Mouse (Mus musculus): Measurements from ENCODE around the gene Gzma. TPM values are rescaled to one million over a fixed set of nuclear protein-coding genes. Genes with fewer than 3 reads are reported as not detected.

Gzma gene
- polyA plus RNA-seq, 1 experiment from 2014 or later = not detected

DNA sequence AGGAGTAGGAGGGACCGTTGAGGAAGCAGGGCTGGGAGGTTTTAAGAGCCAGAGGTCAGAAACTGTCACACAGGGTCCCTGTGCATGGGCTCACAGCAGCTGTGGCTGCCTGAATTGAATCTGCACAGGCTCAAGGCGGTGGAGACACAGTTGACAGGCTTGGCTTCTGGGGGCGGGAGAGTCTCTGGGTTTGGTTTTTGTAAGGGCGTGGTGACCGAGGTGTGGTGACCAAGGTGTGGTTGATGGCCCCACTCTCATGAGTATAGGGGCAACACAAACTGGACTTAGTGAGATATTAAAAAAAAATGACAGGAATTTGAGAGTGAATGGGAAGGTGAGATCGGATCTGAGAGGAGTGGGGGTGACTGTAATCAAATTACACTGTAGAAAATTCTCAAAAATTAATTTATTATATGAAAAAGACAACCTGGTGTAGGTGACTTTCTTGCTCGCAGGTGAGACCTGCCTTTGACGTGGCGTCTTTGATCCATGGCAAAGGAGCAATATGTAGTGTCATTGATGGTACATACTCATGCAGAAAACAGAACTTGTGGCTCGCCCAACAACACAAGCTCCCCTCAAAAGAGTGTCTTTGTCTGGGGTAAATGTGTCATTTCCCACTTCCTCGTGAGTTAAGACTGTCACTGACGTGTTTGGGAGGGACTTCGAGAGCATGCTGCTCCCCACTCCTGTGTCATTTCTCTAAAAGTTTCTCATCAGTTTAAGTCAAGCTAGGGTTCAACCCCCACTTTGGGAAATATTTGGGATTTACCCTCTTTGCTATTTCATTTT is 13.4 kb downstream of the Gzma start:
- Histone ChIP-seq H3K36me3 (replicated peaks) (no peaks in the 10 kb centered on the region), H3K4me1 (no peaks in the 10 kb centered on the region), H3K4me3 (no peak overlapping the region), H3K27ac (replicated peaks) (no peak overlapping the region), H3K9me3 (no peaks in the 10 kb centered on the region), H3K27me3 (replicated peaks; ENCODE audit: low read depth, poor library complexity, severe bottlenecking) (no peaks in the 10 kb centered on the region)
- DNase-seq (ENCODE audit: low spot score) = no peak
- 82% methylated on average over 13 of the region's 13 CpGs for WGBS

DNA sequence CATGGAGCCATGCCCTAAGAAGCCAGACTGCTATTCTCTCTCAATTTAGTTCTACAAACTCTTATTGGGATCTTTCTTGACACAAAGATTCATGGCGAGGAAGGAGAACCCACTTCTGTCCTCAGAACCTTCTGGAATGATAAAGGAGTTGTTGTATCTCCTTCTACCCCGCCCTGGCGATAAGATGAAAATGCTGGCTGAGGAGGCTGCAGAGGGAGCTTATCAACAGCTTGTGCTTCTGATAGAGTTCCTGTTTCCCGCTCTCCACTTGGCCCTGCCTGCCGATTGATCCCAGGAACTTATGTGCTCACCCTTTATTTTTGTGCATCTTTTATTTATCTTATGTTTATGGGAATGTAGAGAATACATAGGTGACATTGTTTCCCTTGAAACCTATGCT is 16.0 kb downstream of the Gzma start:
- H3K27ac ChIP-seq (replicated peaks) = no peak overlapping the region
- no peaks in the 10 kb centered on the region for H3K4me1 ChIP-seq
- no peaks in the 10 kb centered on the region for H3K27me3 ChIP-seq (replicated peaks; ENCODE audit: low read depth, poor library complexity, severe bottlenecking)
- no peak overlapping the region for H3K4me3 ChIP-seq
- H3K36me3 ChIP-seq (replicated peaks) = no peaks in the 10 kb centered on the region
- WGBS = 80% methylated on average over 5 of the region's 5 CpGs
- H3K9me3 ChIP-seq = no peaks in the 10 kb centered on the region
- no peak for DNase-seq (ENCODE audit: low spot score)

DNA sequence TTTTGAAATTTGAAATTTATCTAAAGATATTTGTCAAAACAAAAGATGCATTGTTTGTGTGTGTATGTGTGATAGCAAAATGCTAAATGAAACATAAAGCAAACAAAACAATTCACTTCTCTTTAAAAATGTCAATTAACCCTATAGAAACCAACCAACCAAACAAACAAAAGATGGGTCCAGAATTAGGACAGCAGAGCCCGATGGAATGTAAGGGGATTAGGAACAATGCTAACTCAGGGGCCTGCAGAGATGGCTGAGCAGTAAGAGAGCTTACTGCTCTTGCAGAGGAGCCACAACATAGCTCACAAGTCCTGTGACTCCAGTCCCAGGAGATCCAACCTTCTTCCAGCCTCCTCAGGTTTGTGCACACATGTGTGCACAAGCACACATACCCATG is 18.7 kb downstream of the Gzma start:
- Histone ChIP-seq H3K27ac (replicated peaks) (no peak overlapping the region), H3K4me1 (no peaks in the 10 kb centered on the region), H3K4me3 (no peak overlapping the region), H3K36me3 (replicated peaks) (no peaks in the 10 kb centered on the region), H3K9me3 (no peaks in the 10 kb centered on the region), H3K27me3 (replicated peaks; ENCODE audit: low read depth, poor library complexity, severe bottlenecking) (no peaks in the 10 kb centered on the region)
- no peak for DNase-seq (ENCODE audit: low spot score)
- WGBS = 48% methylated on average over 1 of the region's 1 CpGs

DNA sequence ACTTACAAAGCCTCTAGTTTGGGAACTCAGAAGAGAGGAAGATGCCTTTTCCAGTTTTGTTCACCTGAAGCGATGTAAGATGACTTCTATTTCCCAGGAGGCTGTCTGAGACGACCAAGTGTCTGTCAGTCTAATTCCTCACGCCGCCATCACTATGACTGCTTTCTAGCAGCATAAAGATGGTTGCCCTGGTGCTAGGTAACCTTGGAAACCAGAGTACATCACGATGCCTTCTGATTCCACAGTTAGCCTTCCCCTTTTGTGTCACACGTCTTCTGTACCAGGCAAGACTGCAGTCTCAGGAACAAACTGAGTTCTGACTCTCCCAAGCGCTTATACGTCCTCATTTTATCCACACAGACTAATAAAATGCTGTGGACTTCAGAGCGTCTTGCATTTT is 21.8 kb downstream of the Gzma start:
- H3K36me3 ChIP-seq (replicated peaks) = no peaks in the 10 kb centered on the region
- H3K27me3 ChIP-seq (replicated peaks; ENCODE audit: low read depth, poor library complexity, severe bottlenecking) = peaks cover 1% of the 10 kb centered on the region; the same call in 1 of the 2 replicates
- no peak overlapping the region for H3K27ac ChIP-seq (replicated peaks)
- H3K4me3 ChIP-seq = no peak overlapping the region
- H3K9me3 ChIP-seq = no peaks in the 10 kb centered on the region
- DNase-seq (ENCODE audit: low spot score) = no peak
- WGBS = 85% methylated on average over 9 of the region's 9 CpGs
- H3K4me1 ChIP-seq = no peaks in the 10 kb centered on the region

DNA sequence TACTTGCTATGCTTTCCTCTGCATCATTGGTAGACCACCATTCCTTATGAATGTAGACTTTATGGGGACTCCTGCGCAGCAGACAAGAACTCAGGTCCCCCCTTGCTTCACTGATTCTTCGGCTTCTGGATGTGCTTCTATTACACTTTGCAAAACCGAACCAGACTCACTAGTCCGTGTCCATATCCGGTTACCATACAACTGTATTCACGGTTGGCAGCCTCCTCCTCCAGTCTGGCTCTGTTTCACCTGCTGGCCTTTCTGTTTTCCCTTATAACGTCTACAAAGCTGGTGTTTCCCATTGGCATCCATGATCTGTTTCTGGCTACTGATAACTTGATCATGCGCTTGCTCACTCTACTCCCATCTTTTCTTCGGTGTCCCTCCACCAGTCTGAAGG is 36.2 kb downstream of the Gzma start:
- no peak overlapping the region for H3K4me3 ChIP-seq
- DNase-seq (ENCODE audit: low spot score) = no peak
- H3K4me1 ChIP-seq = no peaks in the 10 kb centered on the region
- H3K9me3 ChIP-seq = no peaks in the 10 kb centered on the region
- H3K36me3 ChIP-seq (replicated peaks) = no peaks in the 10 kb centered on the region
- H3K27ac ChIP-seq (replicated peaks) = no peak overlapping the region
- no peaks in the 10 kb centered on the region for H3K27me3 ChIP-seq (replicated peaks; ENCODE audit: low read depth, poor library complexity, severe bottlenecking)
- WGBS = 89% methylated on average over 9 of the region's 9 CpGs

DNA sequence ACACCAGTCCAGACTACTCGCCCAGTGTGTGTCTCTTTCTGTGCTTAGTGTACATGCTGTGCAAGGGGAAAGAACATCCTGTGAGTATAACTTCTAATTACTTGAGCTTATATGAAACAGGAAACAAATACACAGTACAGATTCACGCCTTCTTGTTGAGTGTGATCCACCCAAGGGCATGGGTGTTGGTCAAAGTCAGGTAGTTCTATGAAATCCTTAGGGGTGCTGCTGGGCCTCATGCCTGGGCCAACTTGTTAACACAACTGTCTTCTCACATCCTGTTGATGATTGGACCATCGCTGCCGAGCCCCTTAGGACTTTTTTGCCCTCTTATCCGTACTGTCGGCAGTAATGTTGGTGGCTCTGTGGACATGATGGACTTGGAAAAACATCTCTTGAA is 39.0 kb downstream of the Gzma start:
- Histone ChIP-seq H3K27me3 (replicated peaks; ENCODE audit: low read depth, poor library complexity, severe bottlenecking) (no peaks in the 10 kb centered on the region), H3K9me3 (no peaks in the 10 kb centered on the region), H3K36me3 (replicated peaks) (no peaks in the 10 kb centered on the region), H3K27ac (replicated peaks) (no peak overlapping the region), H3K4me3 (no peak overlapping the region), H3K4me1 (no peaks in the 10 kb centered on the region)
- 92% methylated on average over 6 of the region's 6 CpGs for WGBS
- DNase-seq (ENCODE audit: low spot score) = no peak

DNA sequence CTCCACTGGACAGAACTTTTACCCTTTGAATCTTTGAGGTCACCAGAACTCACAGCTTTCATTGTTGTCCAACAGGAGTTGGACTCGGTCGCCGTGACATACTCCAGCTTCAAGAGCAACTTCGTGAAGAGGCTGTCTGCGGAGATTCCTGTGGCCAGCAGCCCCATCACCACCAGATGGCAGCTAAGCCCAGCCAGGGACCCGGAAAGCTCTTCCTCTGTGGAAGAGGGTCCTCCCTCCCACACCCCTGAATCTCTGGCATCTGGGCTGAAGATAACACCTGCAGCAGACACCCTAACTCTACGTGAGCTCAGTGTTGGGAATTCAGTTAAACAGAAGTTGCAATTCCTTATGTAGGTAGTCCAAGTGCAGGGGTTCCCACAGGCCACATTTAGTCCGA is 45.0 kb downstream of the Gzma start:
- Histone ChIP-seq H3K9me3 (no peaks in the 10 kb centered on the region), H3K27ac (replicated peaks) (no peak overlapping the region), H3K36me3 (replicated peaks) (no peaks in the 10 kb centered on the region), H3K4me3 (no peak overlapping the region), H3K27me3 (replicated peaks; ENCODE audit: low read depth, poor library complexity, severe bottlenecking) (no peaks in the 10 kb centered on the region), H3K4me1 (no peaks in the 10 kb centered on the region)
- 49% methylated on average over 8 of the region's 8 CpGs for WGBS
- peak; percentile 35 for DNase-seq (ENCODE audit: low spot score)

DNA sequence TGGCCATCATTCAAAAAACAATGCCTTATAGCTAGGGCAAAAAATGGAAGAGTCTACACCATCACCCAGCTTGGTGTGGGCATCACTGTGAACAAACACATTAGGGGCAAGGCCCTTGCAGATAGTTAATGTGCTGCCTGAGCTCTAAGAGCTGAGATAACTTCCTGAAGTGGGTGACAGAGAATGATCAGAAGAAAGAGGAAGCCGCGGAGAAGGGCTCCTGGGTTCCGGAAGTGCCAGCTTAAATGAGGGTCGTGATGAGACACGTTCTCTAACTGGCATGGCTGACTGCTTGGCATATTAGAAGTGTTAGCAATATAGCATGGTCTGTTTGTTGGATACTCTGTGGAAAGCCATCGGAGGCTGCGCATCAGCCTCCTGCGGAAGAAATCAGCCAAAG is 46.6 kb downstream of the Gzma start:
- H3K4me3 ChIP-seq = no peak overlapping the region
- 93% methylated on average over 8 of the region's 8 CpGs for WGBS

DNA sequence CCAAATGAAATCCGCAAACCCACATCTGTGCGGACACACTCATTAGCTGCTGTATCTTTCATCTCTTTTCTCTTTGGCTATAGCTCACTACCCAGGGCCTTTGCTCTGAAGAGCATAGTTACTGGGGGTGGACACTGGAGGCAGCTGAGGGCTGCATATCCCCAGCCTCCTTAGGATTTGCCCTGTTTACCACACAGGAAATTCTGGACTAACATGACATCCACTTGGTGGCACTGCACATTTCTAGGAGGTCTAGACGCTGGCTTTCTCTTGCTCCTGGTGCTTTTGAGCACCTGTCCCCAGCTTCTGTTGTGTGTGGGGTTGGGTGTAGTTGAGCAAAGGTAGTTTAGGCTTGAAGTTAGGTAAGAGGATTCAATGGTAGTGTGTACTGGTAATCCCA is 53.1 kb downstream of the Gzma start:
- DNase-seq (ENCODE audit: low spot score) = no peak
- Histone ChIP-seq H3K36me3 (replicated peaks) (peaks cover 20% of the 10 kb centered on the region), H3K27me3 (replicated peaks; ENCODE audit: low read depth, poor library complexity, severe bottlenecking) (no peaks in the 10 kb centered on the region), H3K9me3 (no peaks in the 10 kb centered on the region), H3K4me1 (peaks cover 13% of the 10 kb centered on the region), H3K27ac (replicated peaks) (no peak overlapping the region), H3K4me3 (no peak overlapping the region)
- 76% methylated on average over 3 of the region's 3 CpGs for WGBS

More for the DNA sequence above, 46.6 kb downstream of the Gzma start:
- Histone ChIP-seq H3K4me1 (no peaks in the 10 kb centered on the region), H3K9me3 (no peaks in the 10 kb centered on the region), H3K27ac (replicated peaks) (no peak overlapping the region), H3K27me3 (replicated peaks; ENCODE audit: low read depth, poor library complexity, severe bottlenecking) (no peaks in the 10 kb centered on the region), H3K36me3 (replicated peaks) (no peaks in the 10 kb centered on the region)
- DNase-seq (ENCODE audit: low spot score) = no peak

DNA sequence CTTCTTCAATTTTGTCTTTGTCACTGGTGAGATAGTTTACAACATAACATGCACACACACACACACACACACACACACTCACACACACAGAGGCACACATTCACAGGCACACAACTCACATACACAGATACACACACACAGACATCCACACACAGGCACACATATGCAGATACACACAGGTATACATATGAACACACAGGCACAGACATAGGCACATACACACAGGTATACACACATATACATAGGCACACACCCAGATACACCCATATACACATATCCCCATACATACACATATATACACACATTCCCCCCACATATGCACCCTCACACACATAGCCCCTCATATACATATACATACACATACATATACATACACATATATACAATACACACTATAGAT is 53.8 kb downstream of the Gzma start:
- no peak overlapping the region for H3K27ac ChIP-seq (replicated peaks)
- peaks cover 13% of the 10 kb centered on the region for H3K4me1 ChIP-seq
- peaks cover 26% of the 10 kb centered on the region for H3K36me3 ChIP-seq (replicated peaks)
- no peaks in the 10 kb centered on the region for H3K27me3 ChIP-seq (replicated peaks; ENCODE audit: low read depth, poor library complexity, severe bottlenecking)
- H3K9me3 ChIP-seq = no peaks in the 10 kb centered on the region
- H3K4me3 ChIP-seq = peak overlapping the region; percentile 69; the same call in 1 of the 2 replicates
- no peak for DNase-seq (ENCODE audit: low spot score)

DNA sequence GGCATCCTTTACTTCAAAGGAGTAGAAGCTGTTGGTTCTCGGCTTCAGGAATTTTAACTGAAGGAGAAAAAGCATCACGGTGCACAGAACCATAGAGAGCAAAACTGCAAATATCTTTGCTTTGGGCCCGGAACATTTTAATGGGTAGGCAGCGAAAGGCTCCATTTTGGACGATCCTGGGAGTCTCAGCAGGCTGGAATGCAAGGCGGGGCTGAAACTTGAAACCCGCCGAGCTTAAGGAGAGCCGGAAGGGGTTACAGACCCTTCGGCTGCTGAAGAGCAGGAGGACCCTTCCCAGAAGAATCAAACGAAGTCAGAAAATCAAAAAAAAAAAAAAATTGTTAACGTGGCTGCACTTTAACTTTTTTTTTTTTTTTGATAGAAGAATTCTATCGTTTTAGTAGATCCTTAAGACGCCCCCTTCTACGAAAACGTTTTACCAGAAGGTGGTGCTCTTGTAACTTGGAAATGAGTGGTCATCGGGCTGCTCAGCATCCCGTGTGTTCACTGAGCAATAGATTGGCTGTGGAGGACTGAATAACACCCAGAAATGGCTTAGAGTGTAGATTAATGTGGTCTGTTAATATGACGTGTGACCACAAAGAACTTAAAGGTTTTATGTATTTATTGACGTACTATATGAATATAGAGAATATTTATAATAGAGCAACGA is 54.4 kb downstream of the Gzma start, which contains the start of gene Gpx8:
Gene Gpx8, minus strand, starts transcription at position 200 of the 673 bp plus-strand sequence.
- Histone ChIP-seq H3K27ac (replicated peaks) (peak within 1 kb of the TSS; percentile 86), H3K4me3 (peak within 1 kb of the TSS; percentile 69), H3K4me1 (peaks cover 13% of the 10 kb centered on the region), H3K36me3 (replicated peaks) (peaks cover 32% of the 10 kb centered on the region), H3K27me3 (replicated peaks; ENCODE audit: low read depth, poor library complexity, severe bottlenecking) (no peaks in the 10 kb centered on the region), H3K9me3 (no peaks in the 10 kb centered on the region)
- peak; percentile 86 for DNase-seq (ENCODE audit: low spot score)
- WGBS = 7% methylated on average over 21 of the region's 21 CpGs

DNA sequence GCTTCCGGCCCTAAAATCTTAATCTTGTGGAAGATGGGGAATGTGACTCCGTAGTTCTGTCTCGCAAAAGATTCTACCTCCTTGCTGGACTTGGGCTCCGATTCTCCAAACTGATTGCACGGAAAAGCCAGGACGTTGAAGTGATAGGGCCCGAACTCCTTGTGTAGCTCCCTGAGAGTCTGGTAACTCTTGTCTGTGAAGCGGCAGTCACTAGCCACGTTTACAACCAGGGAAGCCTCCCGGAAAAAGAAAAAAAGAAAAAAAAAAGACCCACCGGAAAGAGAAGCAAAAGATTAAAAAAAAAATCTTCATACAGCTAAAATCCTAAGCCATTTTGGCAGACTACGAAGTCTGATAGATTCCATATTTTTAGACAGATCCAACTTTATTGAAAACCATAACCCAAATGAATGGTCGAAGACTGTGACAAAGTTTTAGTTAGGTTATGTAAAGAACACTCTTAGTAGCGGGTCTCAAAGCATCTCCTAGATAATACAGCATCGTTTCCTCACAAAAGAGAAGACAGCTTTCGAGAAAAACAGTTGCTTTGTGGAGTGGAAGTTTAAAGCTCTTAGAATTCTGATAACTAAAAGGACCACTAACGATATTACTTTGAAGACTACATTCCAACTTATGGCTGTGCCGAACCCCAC is 55.2 kb downstream of the Gzma start:
- Histone ChIP-seq H3K36me3 (replicated peaks) (peaks cover 35% of the 10 kb centered on the region), H3K4me3 (peak overlapping the region; percentile 69), H3K4me1 (peaks cover 13% of the 10 kb centered on the region), H3K27me3 (replicated peaks; ENCODE audit: low read depth, poor library complexity, severe bottlenecking) (no peaks in the 10 kb centered on the region), H3K27ac (replicated peaks) (peak overlapping the region; percentile 86), H3K9me3 (no peaks in the 10 kb centered on the region)
- no peak for DNase-seq (ENCODE audit: low spot score)
- WGBS = 32% methylated on average over 18 of the region's 18 CpGs

DNA sequence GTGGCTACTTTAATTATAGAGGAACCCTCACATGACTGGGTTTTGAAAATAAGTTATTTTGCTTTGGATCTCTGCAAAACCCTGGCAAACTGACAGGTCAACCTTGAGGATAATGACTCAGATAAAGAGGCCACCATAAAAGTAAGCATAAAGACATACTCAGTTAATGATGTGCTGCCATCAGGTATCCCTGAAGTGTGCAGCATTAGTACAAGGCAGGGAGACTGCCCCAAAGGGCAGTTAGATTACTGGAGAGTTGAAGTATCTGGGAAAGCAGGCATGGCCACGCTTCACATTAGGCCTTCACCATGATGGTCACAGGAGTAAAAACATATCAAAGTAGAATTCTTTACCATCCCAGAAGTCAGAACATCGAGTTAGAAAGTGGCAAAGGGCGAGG is 55.9 kb downstream of the Gzma start:
- peaks cover 35% of the 10 kb centered on the region for H3K36me3 ChIP-seq (replicated peaks)
- no peaks in the 10 kb centered on the region for H3K9me3 ChIP-seq
- H3K27me3 ChIP-seq (replicated peaks; ENCODE audit: low read depth, poor library complexity, severe bottlenecking) = no peaks in the 10 kb centered on the region
- H3K4me3 ChIP-seq = peak overlapping the region; percentile 69
- H3K27ac ChIP-seq (replicated peaks) = no peak overlapping the region; the same call in 1 of the 2 replicates
- WGBS = 82% methylated on average over 3 of the region's 3 CpGs
- DNase-seq (ENCODE audit: low spot score) = no peak
- peaks cover 13% of the 10 kb centered on the region for H3K4me1 ChIP-seq

Data from embryonic facial prominence, embryonic 10.5 days (tissue).